Mouse (Mus musculus) liver, embryonic 11.5 days (tissue): ENCODE measurements around the gene Pcsk1n. TPM values are rescaled to one million over a fixed set of nuclear protein-coding genes. Genes with fewer than 3 reads are reported as not detected.
A peak's percentile ranks its signal among the peaks of the same experiment; 100 is the strongest.

Source experiments
- ATAC-seq: fragments of 200-750 bp; cut with Nextera tagmentation; replicated peaks from 2 replicates; pipeline ENCODE4 v1.8.0; 2017; ENCODE audit warnings: moderate number of reproducible peaks, mild to moderate bottlenecking, moderate TSS enrichment, moderate library complexity; ENCODE audit not compliant: low FRiP score
- DNase-seq: peaks from one replicate; pipeline ENCODE4 v3.0.0-alpha.2; 2017; ENCODE audit warnings: low spot score
- H3K27ac ChIP-seq: fragments of 300-500 bp; sonication (generic); 2 replicates; pipeline ENCODE4 v1.5.1; 2014; ENCODE audit warnings: mild to moderate bottlenecking, low read depth, low read length, control low read depth
- H3K27me3 ChIP-seq: fragments of 300-500 bp; sonication (generic); replicated peaks from 2 replicates; pipeline ENCODE4 v1.6.1; 2014; ENCODE audit warnings: low read length, mixed read lengths; ENCODE audit not compliant: control insufficient read depth, insufficient read depth
- H3K36me3 ChIP-seq: fragments of 300-500 bp; sonication (generic); 2 replicates; pipeline ENCODE4 v1.6.1; 2014; ENCODE audit warnings: mild to moderate bottlenecking, low read length, moderate library complexity, mixed read lengths; ENCODE audit not compliant: control insufficient read depth, insufficient read depth
- H3K4me1 ChIP-seq: fragments of 300-500 bp; sonication (generic); replicated peaks from 2 replicates; pipeline ENCODE4 v1.6.1; 2014; ENCODE audit warnings: low read length, mixed read lengths; ENCODE audit not compliant: control insufficient read depth, insufficient read depth
- H3K4me2 ChIP-seq: fragments of 300-500 bp; sonication (generic); 2 replicates; pipeline ENCODE4 v1.6.1; 2014; ENCODE audit warnings: mild to moderate bottlenecking, control low read depth, moderate library complexity
- H3K4me3 ChIP-seq: fragments of 300-500 bp; sonication (generic); 2 replicates; pipeline ENCODE4 v1.5.1; 2014; ENCODE audit warnings: low read depth, low read length, control low read depth
- H3K9ac ChIP-seq: fragments of 300-500 bp; sonication (generic); 2 replicates; pipeline ENCODE4 v1.6.1; 2014; ENCODE audit warnings: low read depth, low read length, control low read depth
- H3K9me3 ChIP-seq: fragments of 300-500 bp; sonication (generic); 2 replicates; pipeline ENCODE4 v1.6.1; 2016; ENCODE audit warnings: low read length, inconsistent platforms, mixed read lengths; ENCODE audit not compliant: control insufficient read depth
- WGBS: fragments of 180-500 bp; shearing (Covaris S2); extraction: QIAGEN DNeasy Blood & Tissue Kit; methylation state at CpG from one replicate; pipeline ENCODE4 v1.1.7; 2014; 5-methylcytosine and 5-hydroxymethylcytosine counted together
- polyA plus RNA-seq: library from polyadenylated mRNA; unstranded; fragments of >200 nt; fragmentation: Nextera tagmentation; extraction: Ambion mirVana; gene quantifications from 2 replicates; pipeline ENCODE4 v1.2.1, GENCODE M21; 2014

Gene Pcsk1n
- polyA plus RNA-seq, 1 experiment from 2014 or later = 0.67 TPM

DNA sequence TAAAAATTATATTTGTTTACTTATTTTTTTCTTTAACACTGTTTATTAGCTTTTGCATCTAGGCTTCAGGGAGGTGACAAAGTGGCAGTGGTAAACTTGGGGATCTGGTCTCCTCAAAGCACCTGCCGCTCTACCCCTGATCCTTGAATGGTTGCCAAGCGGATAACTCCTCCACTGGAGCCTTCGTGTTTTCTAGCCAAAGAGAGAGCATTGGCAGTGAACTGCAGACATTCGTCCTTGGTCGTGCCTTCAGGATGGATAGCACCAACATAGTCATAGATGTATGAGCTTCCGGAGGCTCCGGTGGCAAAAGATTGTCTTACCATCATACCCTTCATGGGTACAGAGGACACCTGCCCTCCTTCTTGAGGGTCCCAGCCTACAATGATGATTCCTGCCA, 30.5 kb downstream of the Pcsk1n start:
- Histone ChIP-seq H3K4me3 (no peak overlapping the region), H3K9me3 (no peaks in the 10 kb centered on the region), H3K27ac (no peak overlapping the region), H3K36me3 (no peaks in the 10 kb centered on the region), H3K4me2 (no peak overlapping the region), H3K27me3 (no peaks in the 10 kb centered on the region), H3K4me1 (no peaks in the 10 kb centered on the region; the same call in 1 of the 2 replicates), H3K9ac (no peak overlapping the region)
- DNase-seq = no peak
- WGBS = 92% methylated on average over 7 of the region's 7 CpGs
- ATAC-seq = no peak

DNA sequence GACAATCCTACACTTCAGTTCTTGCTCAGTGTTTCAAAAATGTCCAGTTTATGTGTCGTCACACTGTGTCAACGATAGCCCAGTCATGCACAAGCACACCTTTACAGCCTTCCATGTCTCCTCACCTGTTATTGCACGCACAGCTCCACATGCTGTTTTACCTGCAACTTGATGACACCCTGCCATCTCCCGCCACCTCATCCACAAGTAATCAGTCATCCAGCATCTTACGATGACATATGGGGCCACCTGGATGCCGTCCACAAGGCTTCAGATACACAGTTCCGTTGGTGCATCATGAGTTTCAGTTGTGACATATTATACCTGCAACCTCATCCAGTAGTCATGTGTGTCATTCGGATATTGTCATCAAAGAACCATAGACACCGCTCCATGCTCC, 39.2 kb downstream of the Pcsk1n start:
- Histone ChIP-seq H3K36me3 (no peaks in the 10 kb centered on the region), H3K9ac (no peak overlapping the region), H3K9me3 (no peaks in the 10 kb centered on the region), H3K4me2 (no peak overlapping the region), H3K4me3 (no peak overlapping the region), H3K4me1 (no peaks in the 10 kb centered on the region), H3K27me3 (no peaks in the 10 kb centered on the region), H3K27ac (no peak overlapping the region)
- no peak for DNase-seq
- 90% methylated on average over 9 of the region's 9 CpGs for WGBS
- no peak for ATAC-seq

DNA sequence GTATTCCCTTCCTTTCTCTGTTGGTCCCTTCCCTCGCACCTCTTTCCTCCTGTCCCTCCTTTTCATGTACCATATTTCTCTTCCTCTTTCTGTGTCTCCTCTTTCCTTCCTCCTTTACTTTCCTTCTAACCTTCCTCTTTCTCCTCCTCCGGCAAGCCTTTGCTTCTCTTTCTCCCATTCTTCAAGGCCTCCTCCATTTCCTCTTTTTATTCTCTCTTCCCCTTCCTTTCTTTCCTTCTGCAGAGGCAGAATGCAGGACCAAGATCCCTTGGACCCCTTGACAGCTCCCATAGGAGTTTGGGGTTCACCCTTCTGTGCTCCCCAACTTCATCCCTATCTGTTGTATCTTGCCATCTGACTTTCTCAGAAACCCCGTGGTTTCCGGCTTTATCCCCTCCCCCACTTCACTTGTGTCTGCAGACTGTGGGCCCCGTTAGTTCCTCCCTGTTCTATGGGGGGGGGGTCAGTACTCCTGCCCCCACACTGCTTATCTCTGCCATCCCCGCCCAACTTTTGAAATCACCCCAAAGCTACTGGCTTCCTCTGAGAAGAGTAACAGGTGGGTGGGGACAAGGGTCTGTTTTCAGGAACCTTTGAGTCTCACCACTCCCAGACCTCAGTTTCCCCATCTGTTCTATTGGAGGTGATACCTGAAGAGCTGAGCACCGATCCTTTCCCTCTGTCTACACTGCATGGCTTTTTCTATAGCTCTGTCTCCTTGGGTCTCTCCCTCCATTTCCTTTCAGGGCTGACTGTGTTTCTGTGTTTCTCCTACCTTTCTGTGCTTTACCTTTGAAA, 44.4 kb downstream of the Pcsk1n start:
- WGBS = 44% methylated on average over 7 of the region's 7 CpGs
- DNase-seq (no peak), ATAC-seq (no peak)
- H3K4me2 ChIP-seq = peak overlapping the region; percentile 67
- H3K4me1 ChIP-seq = 0 out of 2 replicates have a peak, but pooled peaks cover 2% of the 10 kb centered on the region
- peak overlapping the region; percentile 58; the same call in 1 of the 2 replicates for H3K27ac ChIP-seq
- no peak overlapping the region for H3K9ac ChIP-seq
- H3K4me3 ChIP-seq = peak overlapping the region; percentile 45
- H3K36me3 ChIP-seq = no peaks in the 10 kb centered on the region
- no peaks in the 10 kb centered on the region for H3K27me3 ChIP-seq
- no peaks in the 10 kb centered on the region for H3K9me3 ChIP-seq

DNA sequence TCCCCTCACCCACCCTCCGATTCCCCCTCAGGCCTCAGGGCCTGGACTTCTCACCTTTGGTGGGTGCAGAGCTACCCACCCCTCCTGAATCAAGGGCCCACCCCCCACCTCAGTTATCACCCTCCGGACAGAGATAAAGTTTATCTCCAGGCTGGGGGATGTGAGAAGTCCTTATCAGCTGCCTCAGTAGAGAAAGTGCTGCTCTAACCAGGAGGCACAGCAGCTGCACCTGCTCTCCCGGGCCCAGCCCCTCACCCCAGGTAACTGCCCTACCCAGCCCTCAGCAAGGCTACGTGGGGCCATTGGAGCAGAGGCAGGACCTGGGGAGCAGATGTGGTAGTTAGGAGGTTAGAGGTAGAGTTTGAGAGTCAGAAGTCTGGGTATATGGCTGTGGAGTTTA, 46.5 kb downstream of the Pcsk1n start:
- H3K9ac ChIP-seq = peak overlapping the region; percentile 75

DNA sequence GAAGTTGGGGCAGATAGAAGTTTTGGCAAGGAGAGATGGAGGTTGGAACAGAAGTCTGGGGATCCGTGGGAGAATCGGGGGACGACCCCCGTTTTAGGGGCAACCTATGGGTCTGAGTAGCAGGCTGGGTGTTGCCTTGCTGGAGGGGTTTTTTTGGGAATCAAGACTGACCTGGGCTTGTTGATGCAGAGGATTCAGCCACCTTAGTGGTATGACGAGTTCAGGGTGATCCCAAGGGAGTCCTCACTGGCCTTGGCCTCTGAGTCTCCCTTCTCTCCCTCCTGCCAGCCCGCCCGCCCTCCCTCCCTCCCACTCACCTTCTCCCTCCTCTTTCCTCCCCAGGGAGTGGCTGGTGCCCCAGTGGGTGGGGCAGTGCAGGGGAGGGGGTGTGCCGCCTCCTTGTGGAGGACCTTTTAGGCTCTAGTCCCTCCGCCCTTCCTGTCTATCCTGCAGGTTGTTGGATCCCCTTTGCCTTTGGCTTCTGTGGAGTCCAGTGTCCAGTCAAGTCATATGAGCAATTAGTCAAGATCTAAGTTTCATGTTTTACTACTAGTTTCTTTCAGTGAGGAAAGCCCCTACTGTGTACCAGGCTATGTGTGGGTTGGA, 48.1 kb downstream of the Pcsk1n start:
- no peaks in the 10 kb centered on the region for H3K36me3 ChIP-seq
- no peaks in the 10 kb centered on the region for H3K27me3 ChIP-seq
- peak overlapping the region; percentile 62 for H3K4me2 ChIP-seq
- 63% methylated on average over 7 of the region's 9 CpGs for WGBS
- H3K9me3 ChIP-seq = no peaks in the 10 kb centered on the region
- peak; percentile 55 for DNase-seq
- ATAC-seq = peak; percentile 80
- peaks cover 10% of the 10 kb centered on the region for H3K4me1 ChIP-seq
- peak overlapping the region; percentile 75 for H3K9ac ChIP-seq
- peak overlapping the region; percentile 77 for H3K27ac ChIP-seq
- H3K4me3 ChIP-seq = peak overlapping the region; percentile 45

More for the DNA sequence above, 46.5 kb downstream of the Pcsk1n start:
- peak overlapping the region; percentile 67 for H3K4me2 ChIP-seq
- H3K9me3 ChIP-seq = no peaks in the 10 kb centered on the region
- 28% methylated on average over 4 of the region's 4 CpGs for WGBS
- H3K27me3 ChIP-seq = no peaks in the 10 kb centered on the region
- peaks cover 8% of the 10 kb centered on the region for H3K4me1 ChIP-seq
- DNase-seq (no peak), ATAC-seq (peak; percentile 40)
- peak overlapping the region; percentile 45 for H3K4me3 ChIP-seq
- peak overlapping the region; percentile 41 for H3K27ac ChIP-seq
- H3K36me3 ChIP-seq = no peaks in the 10 kb centered on the region

DNA sequence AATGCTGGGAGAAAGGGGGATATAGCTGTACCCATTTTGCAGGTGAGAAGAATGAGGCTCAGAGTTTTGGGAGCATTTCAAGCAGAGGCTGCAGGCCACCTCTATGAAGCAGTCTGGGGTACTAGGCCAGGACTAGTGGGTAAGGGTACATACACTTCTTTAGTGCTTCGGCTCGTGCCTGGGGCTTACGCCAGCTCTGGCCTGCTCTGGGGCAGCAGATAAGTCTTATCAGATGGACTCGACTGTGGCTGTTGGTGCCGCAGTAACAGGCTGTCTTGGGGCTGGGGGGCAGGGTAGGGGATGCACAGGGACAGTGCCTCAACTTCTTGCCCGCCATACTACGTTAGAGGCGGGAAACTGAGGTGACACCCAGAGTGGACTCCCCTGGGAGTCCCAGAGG, 48.6 kb downstream of the Pcsk1n start:
- Histone ChIP-seq H3K4me3 (peak overlapping the region; percentile 45), H3K36me3 (no peaks in the 10 kb centered on the region), H3K27ac (peak overlapping the region; percentile 77), H3K27me3 (no peaks in the 10 kb centered on the region), H3K4me1 (peaks cover 10% of the 10 kb centered on the region), H3K9me3 (no peaks in the 10 kb centered on the region), H3K9ac (peak overlapping the region; percentile 75), H3K4me2 (peak overlapping the region; percentile 62)
- no peak for DNase-seq
- WGBS = 42% methylated on average over 8 of the region's 8 CpGs
- peak; percentile 85 for ATAC-seq

DNA sequence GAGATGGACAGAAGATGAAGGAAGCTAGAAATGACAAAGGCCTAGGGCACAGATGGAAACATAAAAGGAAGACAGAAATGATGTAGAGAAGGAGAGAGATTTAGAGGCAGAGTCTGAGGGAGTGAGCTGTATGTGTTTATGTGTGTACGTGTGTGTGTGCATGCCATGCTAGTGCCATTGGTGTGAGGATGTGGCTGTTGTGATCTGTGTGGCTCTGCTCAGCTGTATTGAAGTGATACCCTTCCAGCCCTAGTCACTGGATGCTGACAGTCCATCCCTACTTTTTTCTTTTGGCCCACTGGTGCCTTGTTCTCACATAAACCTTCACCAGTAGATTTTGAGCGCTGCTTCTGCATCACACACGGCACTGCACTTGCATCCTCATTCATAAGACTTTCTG, 49.3 kb downstream of the Pcsk1n start:
- ATAC-seq (no peak), DNase-seq (no peak)
- Histone ChIP-seq H3K4me1 (peaks cover 10% of the 10 kb centered on the region), H3K9me3 (no peaks in the 10 kb centered on the region), H3K9ac (peak overlapping the region; percentile 57), H3K27me3 (no peaks in the 10 kb centered on the region), H3K4me2 (peak overlapping the region; percentile 64), H3K27ac (peak overlapping the region; percentile 80), H3K4me3 (peak overlapping the region; percentile 27), H3K36me3 (no peaks in the 10 kb centered on the region)
- 73% methylated on average over 3 of the region's 3 CpGs for WGBS

DNA sequence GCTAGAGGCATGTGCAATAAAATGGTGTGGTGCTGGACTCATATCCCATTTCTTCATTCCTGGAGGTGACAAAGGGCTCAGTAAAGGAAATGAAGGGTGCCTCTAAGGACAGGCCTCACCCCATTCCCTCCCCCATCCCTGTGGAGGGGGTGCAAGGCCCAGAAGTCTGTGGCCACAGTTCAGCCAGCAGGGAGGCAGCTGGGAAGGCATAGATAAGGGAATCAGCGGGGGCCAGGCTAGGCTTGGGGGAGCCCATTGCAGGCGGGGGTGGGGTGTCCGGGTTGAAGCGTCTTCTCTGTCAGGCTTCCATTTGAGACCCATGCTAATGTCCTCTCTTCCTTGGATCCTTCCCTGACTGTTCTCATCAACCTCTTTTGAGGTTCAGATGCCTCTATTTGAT, 51.7 kb downstream of the Pcsk1n start:
- Histone ChIP-seq H3K4me2 (peak overlapping the region; percentile 54), H3K9ac (peak overlapping the region; percentile 34; the same call in 1 of the 2 replicates), H3K4me3 (no peak overlapping the region), H3K27ac (peak overlapping the region; percentile 85), H3K36me3 (no peaks in the 10 kb centered on the region), H3K9me3 (no peaks in the 10 kb centered on the region), H3K4me1 (peaks cover 10% of the 10 kb centered on the region), H3K27me3 (no peaks in the 10 kb centered on the region)
- WGBS = 29% methylated on average over 4 of the region's 4 CpGs
- DNase-seq (peak; percentile 67), ATAC-seq (peak; percentile 86)
